Mouse (Mus musculus) olfactory bulb, adult 2 months (tissue): ENCODE measurements around the gene Trim7.

Experiments
- CTCF ChIP-seq: fragments of 200-500 bp; IDR thresholded peaks from 2 replicates; pipeline ENCODE4 v1.5.1; 2012; ENCODE audit warnings: low read depth, mild to moderate bottlenecking, low read length, moderate library complexity; ENCODE audit not compliant: insufficient read depth
- POLR2A ChIP-seq: fragments of 200-500 bp; IDR thresholded peaks from 2 replicates; pipeline ENCODE4 v1.6.1; 2012; ENCODE audit warnings: mild to moderate bottlenecking, low read depth, low read length, moderate library complexity; ENCODE audit not compliant: insufficient read depth

GRCm38 (mm10) chr11:48869380-48870110 is 43.6 kb downstream of the Trim7 start:
- TF ChIP-seq CTCF (no peak), POLR2A (no peak)
